Mouse (Mus musculus): Measurements from ENCODE around the gene Hectd4.
A peak's percentile ranks its signal among the peaks of the same experiment; 100 is the strongest.
"Not testable (repeated sequence)": the region's sequence is repeated elsewhere in the genome, so short reads cannot be mapped to it uniquely, and the experiment has no call there.

Gene Hectd4

DNA sequence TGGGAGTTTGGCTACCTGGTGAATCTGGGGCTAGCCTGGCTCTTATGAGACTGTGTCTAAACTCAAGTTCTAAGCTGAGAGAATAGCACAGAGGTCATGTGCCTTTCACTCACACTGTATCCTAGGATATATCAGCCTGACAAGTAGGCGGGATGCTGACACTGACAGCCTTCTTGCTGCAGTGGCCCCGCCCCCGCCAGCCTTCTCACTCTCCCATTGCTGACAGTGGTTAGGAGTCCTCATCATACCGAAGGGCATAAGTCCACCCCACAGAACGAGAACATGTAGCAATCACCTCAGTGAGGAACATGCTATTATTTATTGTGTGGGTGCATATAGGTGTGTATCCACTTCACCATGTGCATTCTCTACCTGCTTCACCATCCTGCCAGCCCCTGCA lies 64.8 kb downstream of the Hectd4 start:
- no peak for DNase-seq (ENCODE audit: low read depth, low spot score)

DNA sequence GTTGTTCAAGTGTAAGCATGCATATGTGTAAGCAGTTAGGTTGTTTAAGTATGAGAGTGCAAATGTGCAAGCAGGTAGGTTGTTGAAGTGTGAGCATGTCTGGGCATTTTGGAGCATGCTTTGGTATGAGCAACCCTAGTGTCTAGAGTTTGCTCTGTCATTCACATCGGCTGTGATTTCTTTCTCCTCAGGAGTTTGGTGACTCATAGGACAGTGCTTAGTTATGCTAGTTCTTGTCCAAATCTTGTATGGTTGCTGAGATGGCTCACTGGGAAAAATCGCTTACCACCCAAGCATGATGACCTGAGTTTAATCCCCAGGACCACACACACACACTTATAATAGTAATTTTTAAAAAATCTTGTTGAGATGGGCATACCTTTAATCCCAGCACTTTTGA lies 67.2 kb downstream of the Hectd4 start:
- no peak for DNase-seq (ENCODE audit: low read depth, low spot score)

DNA sequence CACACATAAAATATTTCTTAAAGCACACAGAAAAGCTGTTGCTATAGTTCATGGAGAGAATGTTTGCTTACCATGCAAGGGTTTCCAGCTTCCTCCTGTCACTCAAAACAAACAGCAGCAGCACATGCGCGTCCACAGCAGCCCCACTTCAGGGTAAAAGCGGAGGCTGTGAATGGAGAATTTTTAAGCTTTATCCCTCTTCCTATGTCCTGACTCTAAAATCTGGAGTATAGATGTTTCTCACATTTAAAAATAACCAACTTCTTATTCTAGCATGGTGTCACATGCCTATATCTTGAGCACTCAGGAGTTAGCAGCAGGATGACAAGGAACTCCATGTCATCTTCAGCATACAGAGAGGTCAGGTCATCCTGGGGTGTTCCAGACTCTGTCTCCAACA lies 70.3 kb downstream of the Hectd4 start:
- DNase-seq (ENCODE audit: low read depth, low spot score): no peak

- DNase-seq (ENCODE audit: low read depth, low spot score): no peak
These were observed 72.5 kb downstream of the Hectd4 start for GRCm38 (mm10) chr5:121292309-121293165.

DNA sequence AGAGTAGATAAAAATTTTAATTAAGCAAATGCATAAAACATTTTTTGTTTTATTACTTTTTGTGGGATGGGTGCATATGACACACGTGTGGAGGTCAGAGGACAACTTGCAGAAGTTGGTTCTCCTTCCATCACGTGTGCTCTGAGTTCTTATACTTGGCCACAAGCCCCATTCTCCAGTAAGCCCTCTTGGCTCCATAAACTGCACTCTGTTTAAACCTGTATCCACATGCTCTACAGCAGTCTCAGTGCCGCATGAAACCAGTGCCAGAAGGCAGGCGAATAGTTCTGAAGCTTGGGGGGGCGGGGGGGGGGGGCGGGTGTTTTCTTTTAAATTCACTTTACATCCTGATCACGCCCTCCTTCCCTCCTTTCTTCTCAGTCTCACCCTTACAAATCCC lies 85.0 kb downstream of the Hectd4 start:
- no peak for DNase-seq (ENCODE audit: low read depth, low spot score)

- no peak for DNase-seq (ENCODE audit: low read depth, low spot score)
These were observed 87.6 kb downstream of the Hectd4 start for GRCm38 (mm10) chr5:121307620-121308019.

DNA sequence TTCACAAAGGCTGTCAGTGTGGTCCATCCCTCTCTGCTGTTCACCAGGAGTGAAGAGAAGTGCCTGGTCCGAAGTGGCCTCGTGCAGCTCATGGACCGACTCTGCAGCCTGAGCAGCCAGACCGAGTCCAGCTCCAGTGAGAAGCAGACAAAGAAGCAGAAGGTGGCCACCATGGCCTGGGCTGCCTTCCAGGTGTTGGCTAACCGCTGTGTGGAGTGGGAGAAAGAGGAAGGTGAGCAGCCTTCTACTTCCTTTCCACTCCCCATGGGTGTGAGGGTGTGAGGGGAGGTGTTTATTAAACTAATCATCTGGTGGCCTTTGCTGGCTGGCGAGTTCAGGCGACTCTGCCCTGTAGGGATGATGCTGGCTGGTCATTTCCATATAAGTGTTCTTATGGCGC lies 91.6 kb downstream of the Hectd4 start:
- no peak for DNase-seq (ENCODE audit: low read depth, low spot score)

DNA sequence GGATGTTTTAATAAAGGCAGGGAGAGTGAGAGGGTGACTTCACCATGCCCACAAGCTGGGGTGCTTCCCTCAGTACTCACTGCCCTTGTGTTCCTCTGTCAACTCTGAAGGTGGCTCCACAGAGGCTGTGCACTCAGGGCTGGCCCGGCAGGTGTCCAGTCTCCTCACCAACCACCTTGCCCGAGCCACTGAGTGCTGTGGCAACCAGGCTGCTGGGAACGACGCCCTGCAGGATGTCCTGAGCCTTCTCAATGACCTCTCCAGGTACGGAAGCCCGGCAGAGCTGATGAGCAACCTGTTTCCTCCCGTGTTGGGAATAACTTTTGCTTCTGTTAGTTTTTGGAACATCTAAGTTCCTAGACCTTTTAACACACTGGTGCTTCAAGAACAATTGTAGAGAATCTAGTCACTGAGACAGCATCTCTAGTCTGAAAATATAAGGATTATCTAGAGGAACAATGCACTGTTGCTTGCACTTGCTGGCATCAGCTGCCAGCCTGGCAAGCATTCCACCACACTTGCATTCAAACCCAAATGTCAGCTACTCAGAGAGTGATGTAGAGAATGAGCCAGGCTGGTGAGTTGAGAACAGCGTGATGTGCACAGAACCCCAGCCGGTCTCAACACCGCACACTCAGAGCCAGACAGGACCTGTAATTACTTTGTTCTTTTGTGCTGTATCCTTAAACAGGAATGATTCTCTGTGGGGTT lies 93.9 kb downstream of the Hectd4 start:
- no peak for DNase-seq (ENCODE audit: low read depth, low spot score)

DNA sequence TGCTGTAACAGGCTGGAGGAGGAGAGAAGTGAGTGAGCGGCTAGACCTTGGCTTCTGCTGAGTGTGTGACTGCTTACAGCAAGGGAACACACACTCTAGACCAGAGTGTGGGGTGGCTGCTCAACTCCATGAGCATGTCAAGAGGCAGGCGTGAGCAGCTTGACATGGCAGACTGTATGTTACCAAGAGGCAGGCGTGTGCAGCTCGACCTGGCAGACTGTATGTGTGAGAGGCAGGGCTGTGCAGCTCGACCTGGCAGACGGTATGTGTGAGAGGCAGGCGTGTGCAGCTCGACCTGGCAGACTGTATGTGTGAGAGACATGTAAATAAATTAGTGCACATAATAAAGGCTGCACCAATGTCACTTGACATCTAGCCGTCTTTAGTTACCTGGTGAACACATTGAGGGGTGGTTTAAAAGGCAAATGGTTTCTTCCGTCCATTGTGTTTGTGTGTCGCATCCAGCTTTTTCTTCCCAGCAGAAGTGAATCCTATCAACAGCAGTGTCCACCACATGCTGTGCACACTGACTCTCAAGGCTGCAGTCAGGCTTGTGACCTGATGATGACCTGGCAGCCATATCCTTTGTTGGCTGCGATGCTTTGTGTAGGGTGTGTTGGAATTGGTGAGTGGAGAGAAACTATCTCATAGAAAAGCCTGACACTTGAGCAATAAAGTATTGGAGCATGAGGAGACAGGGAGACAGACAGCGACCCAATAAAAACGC lies 106.2 kb downstream of the Hectd4 start:
- DNase-seq (ENCODE audit: low read depth, low spot score): no peak

DNA sequence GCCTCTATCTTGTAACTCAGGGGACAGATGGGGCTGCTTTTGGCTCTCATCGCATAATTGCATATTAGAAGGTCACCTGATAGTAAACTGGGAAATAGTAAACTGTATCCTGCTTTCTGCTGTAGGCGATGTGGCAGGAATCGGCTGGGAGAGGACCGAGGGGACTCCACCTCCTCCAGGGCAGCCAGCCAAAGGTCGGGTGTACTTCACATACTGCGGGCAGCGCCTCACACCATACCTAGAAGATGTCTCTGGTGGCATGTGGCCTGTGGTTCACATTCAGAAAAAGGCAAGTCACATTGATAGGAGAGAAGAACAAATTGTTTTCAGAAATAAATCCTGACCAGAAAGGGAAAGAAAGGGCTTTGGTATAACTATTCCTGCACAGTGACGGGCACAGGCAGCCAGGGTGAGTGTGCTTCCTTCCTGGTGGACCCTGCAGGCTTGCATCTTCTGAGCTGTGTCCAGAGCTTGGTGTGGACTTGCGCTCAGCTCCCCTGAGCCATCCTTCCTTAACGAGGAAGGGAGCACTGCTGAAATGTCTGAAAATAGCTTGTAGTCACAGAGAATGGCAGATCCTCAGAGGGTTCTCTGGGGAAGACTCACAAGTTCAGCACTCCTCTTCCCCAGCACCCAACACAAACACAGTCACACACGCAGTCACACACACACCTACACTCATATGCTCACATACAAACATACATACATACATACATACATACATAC lies 109.5 kb downstream of the Hectd4 start:
- DNase-seq (ENCODE audit: low read depth, low spot score): no peak

GRCm38 (mm10) chr5:121330154-121330816 lies 110.3 kb downstream of the Hectd4 start:
- DNase-seq (ENCODE audit: low read depth, low spot score): not testable (repeated sequence)

DNA sequence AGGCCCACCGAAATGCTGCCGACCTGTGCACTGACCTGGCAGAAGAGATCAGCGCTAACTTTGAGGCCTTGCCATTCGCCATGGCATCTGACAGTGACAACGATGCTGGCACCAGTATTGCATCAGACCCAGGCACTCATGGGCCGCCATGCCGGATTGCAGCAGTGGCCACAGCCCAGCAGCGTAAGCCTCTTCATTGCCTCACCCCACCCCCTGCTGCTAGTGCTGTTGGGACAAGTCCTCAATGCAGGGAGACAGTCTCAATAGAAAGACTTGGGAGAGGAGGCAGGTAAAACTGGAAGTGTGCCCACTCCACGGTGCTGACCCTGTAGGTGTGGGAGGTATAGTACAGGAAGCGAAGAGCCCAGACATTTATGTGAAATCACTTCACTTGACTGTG lies 111.7 kb downstream of the Hectd4 start:
- DNase-seq (ENCODE audit: low read depth, low spot score): no peak

DNA sequence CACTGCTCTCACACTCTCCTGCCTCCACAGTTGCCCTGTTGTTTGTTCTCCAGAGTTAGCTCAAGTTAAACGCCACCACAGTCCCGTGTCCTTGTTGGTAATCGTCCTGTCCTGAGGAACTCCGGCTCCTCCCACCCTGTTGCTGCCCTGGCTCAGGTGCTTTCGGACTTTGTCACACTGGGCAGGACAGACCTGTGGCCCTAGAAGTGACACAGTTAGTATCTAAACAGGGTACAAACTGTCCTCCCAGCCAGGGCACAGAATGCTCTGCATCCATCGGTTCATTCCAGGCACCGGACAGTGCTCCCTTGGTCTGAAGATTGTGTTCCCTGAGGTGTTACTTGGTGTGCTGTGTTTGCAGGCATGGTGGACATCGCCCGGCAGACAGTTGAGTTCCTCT lies 114.0 kb downstream of the Hectd4 start:
- no peak for DNase-seq (ENCODE audit: low read depth, low spot score)

GRCm38 (mm10) chr5:121334454-121334853 lies 114.4 kb downstream of the Hectd4 start:
- DNase-seq (ENCODE audit: low read depth, low spot score): no peak

DNA sequence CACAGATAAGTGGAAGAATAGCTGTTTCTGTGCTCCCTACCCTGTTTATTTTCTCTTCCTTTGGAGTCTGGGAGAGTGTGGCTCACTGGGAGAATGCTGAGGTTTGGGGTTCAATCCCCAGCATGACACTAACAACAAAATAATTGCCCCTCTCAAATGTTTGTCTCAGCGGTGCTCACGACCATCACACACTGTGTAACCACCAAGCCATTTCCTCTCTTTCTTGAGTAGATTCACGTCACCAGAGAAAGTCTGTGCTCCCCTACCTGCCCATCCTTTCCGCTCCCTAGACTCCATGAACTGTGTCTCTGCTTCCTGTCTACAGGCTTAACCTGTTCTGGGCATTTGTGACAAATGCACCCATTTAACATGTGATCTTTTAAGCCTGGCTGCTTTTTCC lies 115.4 kb downstream of the Hectd4 start:
- no peak for DNase-seq (ENCODE audit: low read depth, low spot score)

- DNase-seq (ENCODE audit: low read depth, low spot score): no peak
These were observed 116.0 kb downstream of the Hectd4 start for GRCm38 (mm10) chr5:121336009-121336408.

DNA sequence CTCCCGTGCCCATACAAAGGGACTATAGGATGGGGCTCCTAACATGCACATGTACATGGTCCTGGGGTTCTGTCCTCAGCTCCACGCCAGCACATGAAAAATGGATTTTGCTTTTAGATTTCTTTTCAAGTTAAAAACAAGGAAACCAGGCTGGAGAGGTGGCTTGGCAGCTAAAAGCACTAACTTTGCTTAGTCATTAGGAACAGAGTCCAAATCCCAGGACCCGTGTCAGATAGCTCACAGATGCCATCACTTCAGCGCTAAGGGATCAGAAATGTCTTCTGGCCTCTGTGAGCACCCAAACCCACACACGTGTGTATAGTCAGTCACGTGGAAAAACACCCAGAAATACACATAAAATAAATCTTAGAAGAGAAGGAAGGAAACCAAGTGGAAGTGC lies 116.8 kb downstream of the Hectd4 start:
- DNase-seq (ENCODE audit: low read depth, low spot score): no peak

DNA sequence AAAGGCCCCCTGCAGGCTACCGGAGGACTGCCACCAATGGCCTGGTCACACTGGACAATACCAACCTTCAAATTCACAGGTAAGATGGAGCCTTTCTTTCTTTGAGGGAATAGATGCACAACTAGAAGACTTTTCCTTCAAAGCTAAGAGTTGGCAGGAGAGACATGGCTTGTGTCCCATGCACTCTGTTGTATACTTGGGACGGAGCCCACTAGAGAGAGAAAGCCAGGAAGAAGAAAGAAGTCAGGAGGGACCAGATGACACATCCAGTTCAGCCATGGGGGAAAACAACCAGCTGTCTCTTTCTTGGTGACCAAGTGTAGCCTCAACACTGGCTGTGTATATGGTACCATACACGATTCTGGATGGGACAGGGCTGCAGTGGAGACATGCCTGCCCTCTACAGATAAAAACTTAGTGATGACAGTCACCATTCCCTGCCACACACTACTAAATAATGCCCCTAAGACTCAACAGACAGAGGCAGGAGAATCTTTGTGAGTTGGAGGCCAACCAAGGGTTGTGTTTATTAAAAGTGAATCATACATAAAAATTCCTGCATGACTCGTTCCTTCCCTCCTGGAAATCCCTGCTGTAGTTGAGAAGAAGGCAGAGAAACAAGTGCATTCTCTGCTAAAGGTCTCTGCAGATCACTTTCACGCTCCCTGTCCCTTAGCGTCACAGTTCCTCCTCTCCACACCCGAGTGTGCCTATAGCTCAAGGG lies 119.7 kb downstream of the Hectd4 start:
- DNase-seq (ENCODE audit: low read depth, low spot score): no peak

DNA sequence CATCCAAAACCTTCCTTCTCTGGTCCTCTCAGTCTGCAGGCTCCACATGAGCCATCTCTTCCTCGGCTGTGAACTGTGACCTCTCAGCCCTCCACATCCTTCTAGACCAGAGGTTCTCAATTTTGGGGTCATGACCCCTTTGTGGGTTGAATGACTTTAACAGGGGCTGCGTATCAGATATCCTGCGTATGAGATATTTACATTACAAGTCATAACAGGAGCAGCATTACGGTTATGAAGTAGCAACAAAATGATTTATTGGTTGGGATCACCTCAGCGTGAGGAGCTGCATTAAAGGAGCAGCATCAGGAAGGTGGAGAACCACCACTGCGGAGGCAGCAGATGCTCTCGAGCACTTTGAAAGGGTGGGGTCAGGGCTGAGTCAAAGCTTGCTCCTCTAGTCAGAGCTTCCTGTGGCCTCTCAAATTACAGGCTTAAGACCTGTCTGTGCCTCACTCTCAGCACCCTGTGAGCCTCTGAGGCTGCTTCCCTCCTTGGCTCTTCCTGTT lies 121.0 kb downstream of the Hectd4 start:
- peak; percentile 22 for DNase-seq (ENCODE audit: low read depth, low spot score)

DNA sequence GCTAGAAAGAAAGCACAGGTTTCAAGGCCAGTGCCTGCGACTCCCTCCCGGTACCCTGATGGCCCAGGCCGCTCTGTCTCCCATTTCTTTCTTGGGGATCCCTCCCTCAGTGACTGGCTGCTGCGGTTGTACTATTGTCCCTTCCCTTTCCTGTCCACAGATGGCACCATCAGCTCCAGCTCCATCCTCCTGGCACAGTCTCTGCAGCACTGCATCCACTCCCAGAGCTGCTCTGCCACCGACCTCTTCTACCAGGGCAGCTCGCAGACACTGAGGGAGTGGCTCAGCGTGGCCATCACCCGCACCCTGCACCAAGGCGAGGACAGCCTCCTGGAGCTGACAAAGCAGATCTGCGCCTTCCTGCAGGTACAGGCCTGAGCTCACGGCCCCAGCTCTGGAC lies 122.5 kb downstream of the Hectd4 start:
- DNase-seq (ENCODE audit: low read depth, low spot score): no peak

Measured in embryo, embryonic 11.5 days (tissue).